In genomic region chr4:143151267-143151666, GRCm38 (mm10) we compare ENCODE assay signal across 8 mouse cellular contexts.
A peak's percentile ranks its signal among the peaks of the same experiment; 100 is the strongest.
DNase-seq lines count a peak whose midpoint lies in the region; ATAC-seq and TF ChIP-seq lines count a peak whose summit lies in the region.

No protein-coding gene starts in this region.

- no peak overlapping the region for H3K4me2 ChIP-seq in forebrain, postnatal 0 days (ENCODE audit: low read depth)
- no peak overlapping the region for H3K4me2 ChIP-seq in forebrain, embryonic 11.5 days (ENCODE audit: low read depth, low read length, severe bottlenecking)
- H3K4me2 ChIP-seq in midbrain, postnatal 0 days (ENCODE audit: low read depth, low read length, poor library complexity, severe bottlenecking), result no peak overlapping the region
- no peak overlapping the region for H3K4me2 ChIP-seq in midbrain, embryonic 15.5 days

- no peak overlapping the region for H3K27ac ChIP-seq in forebrain, postnatal 0 days (ENCODE audit: low read depth, low read length)
- H3K27ac ChIP-seq in forebrain, embryonic 11.5 days (ENCODE audit: low read depth, low read length), result no peak overlapping the region
- no peak overlapping the region for H3K27ac ChIP-seq in midbrain, postnatal 0 days (ENCODE audit: low read depth, low read length)
- no peak overlapping the region for H3K27ac ChIP-seq in midbrain, embryonic 15.5 days

- DNase-seq in forebrain, postnatal 0 days, result no peak
- DNase-seq in forebrain, embryonic 11.5 days (ENCODE audit: low spot score), result no peak
- no peak for DNase-seq in midbrain, postnatal 0 days (ENCODE audit: low spot score)
- DNase-seq in embryo, embryonic 11.5 days (ENCODE audit: low read depth, low spot score), result peak; percentile 5
- peak; percentile 76 for DNase-seq in lung, postnatal 36 days
- no peak for DNase-seq in adipocyte (ENCODE audit: low spot score)

- H3K36me3 ChIP-seq in forebrain, postnatal 0 days (ENCODE audit: insufficient read depth), result no peaks in the 10 kb centered on the region
- no peaks in the 10 kb centered on the region for H3K36me3 ChIP-seq in forebrain, embryonic 11.5 days (ENCODE audit: control insufficient read depth, insufficient read depth, low read length)
- H3K36me3 ChIP-seq in midbrain, postnatal 0 days (ENCODE audit: insufficient read depth, low read length), result no peaks in the 10 kb centered on the region; the same call in 1 of the 2 replicates
- no peaks in the 10 kb centered on the region for H3K36me3 ChIP-seq in midbrain, embryonic 15.5 days (replicated peaks)

- H3K9me3 ChIP-seq in forebrain, postnatal 0 days (ENCODE audit: low read length), result no peaks in the 10 kb centered on the region
- no peaks in the 10 kb centered on the region for H3K9me3 ChIP-seq in forebrain, embryonic 11.5 days (ENCODE audit: control insufficient read depth, low read length)
- no peaks in the 10 kb centered on the region for H3K9me3 ChIP-seq in midbrain, postnatal 0 days (ENCODE audit: low read length)
- H3K9me3 ChIP-seq in midbrain, embryonic 15.5 days, result no peaks in the 10 kb centered on the region

- no peaks in the 10 kb centered on the region for H3K27me3 ChIP-seq in forebrain, postnatal 0 days (ENCODE audit: insufficient read depth, low read length)
- no peaks in the 10 kb centered on the region for H3K27me3 ChIP-seq in forebrain, embryonic 11.5 days (ENCODE audit: control insufficient read depth, insufficient read depth, low read length)
- H3K27me3 ChIP-seq in midbrain, postnatal 0 days (ENCODE audit: insufficient read depth, low read length), result no peaks in the 10 kb centered on the region
- no peaks in the 10 kb centered on the region for H3K27me3 ChIP-seq in midbrain, embryonic 15.5 days (replicated peaks)

- no peak for ATAC-seq in forebrain, postnatal 0 days
- no peak for ATAC-seq in forebrain, embryonic 11.5 days (replicated peaks; ENCODE audit: low FRiP score)
- ATAC-seq in midbrain, postnatal 0 days (ENCODE audit: low FRiP score), result no peak
- ATAC-seq in midbrain, embryonic 15.5 days (replicated peaks), result no peak
- ATAC-seq in inflammation-experienced regulatory T-cells, adult 6 months, result no peak

- 77% methylated on average over 1 of the region's 1 CpGs for WGBS in forebrain, postnatal 0 days
- WGBS in forebrain, embryonic 11.5 days, result 72% methylated on average over 1 of the region's 1 CpGs
- WGBS in midbrain, postnatal 0 days, result 81% methylated on average over 1 of the region's 1 CpGs
- WGBS in midbrain, embryonic 15.5 days, result 76% methylated on average over 1 of the region's 1 CpGs

- no peak overlapping the region for H3K9ac ChIP-seq in forebrain, postnatal 0 days
- H3K9ac ChIP-seq in forebrain, embryonic 11.5 days (ENCODE audit: low read length), result no peak overlapping the region
- H3K9ac ChIP-seq in midbrain, postnatal 0 days (replicated peaks; ENCODE audit: low read length, poor library complexity, severe bottlenecking), result no peak overlapping the region
- no peak overlapping the region for H3K9ac ChIP-seq in midbrain, embryonic 15.5 days

- no peaks in the 10 kb centered on the region for H3K4me1 ChIP-seq in forebrain, postnatal 0 days (ENCODE audit: insufficient read depth)
- H3K4me1 ChIP-seq in forebrain, embryonic 11.5 days (replicated peaks; ENCODE audit: control insufficient read depth, insufficient read depth, low read length), result 0 out of 2 replicates have a peak, but pooled peaks cover 2% of the 10 kb centered on the region
- H3K4me1 ChIP-seq in midbrain, postnatal 0 days (ENCODE audit: insufficient read depth, low read length), result no peaks in the 10 kb centered on the region
- peaks cover 16% of the 10 kb centered on the region; the same call in 1 of the 2 replicates for H3K4me1 ChIP-seq in midbrain, embryonic 15.5 days

- peak; percentile 50 for TF ChIP-seq CTCF in forebrain, postnatal 0 days (IDR thresholded peaks at IDR 0.05; ENCODE audit: low read depth)
- TF ChIP-seq CTCF in midbrain, postnatal 0 days (IDR thresholded peaks at IDR 0.05), result peak; percentile 54

- H3K4me3 ChIP-seq in forebrain, postnatal 0 days (ENCODE audit: low read depth, low read length), result no peak overlapping the region
- no peak overlapping the region for H3K4me3 ChIP-seq in forebrain, embryonic 11.5 days (ENCODE audit: low read depth, low read length)
- no peak overlapping the region for H3K4me3 ChIP-seq in midbrain, postnatal 0 days (ENCODE audit: low read depth, low read length)
- no peak overlapping the region for H3K4me3 ChIP-seq in midbrain, embryonic 15.5 days

Comparison
In these comparisons a context has a peak if more than half of its experiments do, and no peak if none do; other contexts are left out.
1. DNase-seq: peak in embryo, embryonic 11.5 days (single experiment) and lung, postnatal 36 days (single experiment); none in forebrain, postnatal 0 days (single experiment), forebrain, embryonic 11.5 days (single experiment), midbrain, postnatal 0 days (single experiment) and adipocyte (single experiment).